Mouse (Mus musculus) activated CD4-positive, CD25-positive, alpha-beta regulatory T cell, adult 9 weeks (primary cell): ENCODE data around the gene Msx1. TPM values are rescaled to one million over a fixed set of nuclear protein-coding genes. Genes with fewer than 3 reads are reported as not detected.

Experiments
- polyA plus RNA-seq: library from polyadenylated mRNA; unstranded; fragments of 100-300 nt; shearing (Covaris generic); gene quantifications from one replicate; pipeline ENCODE4 v1.2.1, GENCODE M21; 2017

The Msx1 gene
- polyA plus RNA-seq, result not detected

GRCm38 (mm10) chr5:37824461-37824795 is at the start of gene Msx1:
Msx1 (minus strand) TSS chr5:37824583.

Other genes with a start within 250 kb of the Msx1 start
- not detected for gene Stk32b, start 107.4 kb downstream of the Msx1 start, polyA plus RNA-seq
- not detected for gene Cytl1, start 89.1 kb downstream of the Msx1 start, polyA plus RNA-seq
- gene Stx18, start 214.2 kb upstream of the Msx1 start, polyA plus RNA-seq, result 43.3 TPM